Comparison of ENCODE assay signal across 16 mouse cellular contexts in genomic region chr6:103183355-103183754, GRCm38 (mm10).
"Had no signal": no experiment of that assay in that cellular context is flagged by ENCODE, and none has a peak within 500 bp of the region (broad histone marks: within the 10 kb centered on the region; RNA-seq: fewer than 3 reads in every experiment).

No protein-coding gene starts in this region.

- ATAC-seq: hindbrain, postnatal 0 days; intestine, embryonic 16.5 days had no signal

- DNase-seq: gastrocnemius, postnatal 14 days; gastrocnemius, postnatal 36 days; heart, adult 18-20 months; heart, postnatal 10 days; heart, postnatal 4 days; kidney, adult 11 months; kidney, adult 2 months; kidney, adult 9 months; kidney, postnatal 14 days; kidney, postnatal 36 days; layer of hippocampus, adult 9-11 months; layer of hippocampus, postnatal 36 days; left cerebral cortex, postnatal 4 days; liver, embryonic 13.5 days had no signal
